Mouse (Mus musculus) embryonic facial prominence, embryonic 14.5 days (tissue): ENCODE measurements around the gene Cdiptos. TPM values are rescaled to one million over a fixed set of nuclear protein-coding genes. Genes with fewer than 3 reads are reported as not detected.

Source experiments
- ATAC-seq: fragments of 200-750 bp; cut with Nextera tagmentation; 2 replicates; pipeline ENCODE4 v1.8.0; 2017; ENCODE audit warnings: low read depth, moderate number of reproducible peaks, moderate TSS enrichment
- DNase-seq: peaks from one replicate; pipeline ENCODE4 v3.0.0-alpha.2; 2015; ENCODE audit warnings: low spot score
- H3K27ac ChIP-seq: fragments of 300-500 bp; sonication (generic); replicated peaks from 2 replicates; pipeline ENCODE4 v1.5.1; 2014; ENCODE audit warnings: low read depth, mild to moderate bottlenecking, low read length, moderate library complexity
- H3K27me3 ChIP-seq: fragments of 300-500 bp; sonication (generic); replicated peaks from 2 replicates; pipeline ENCODE4 v1.6.1; 2014; ENCODE audit warnings: low read length; ENCODE audit not compliant: control insufficient read depth, insufficient read depth
- H3K36me3 ChIP-seq: fragments of 300-500 bp; sonication (generic); 2 replicates; pipeline ENCODE4 v1.6.1; 2014; ENCODE audit warnings: low read length, mixed read lengths; ENCODE audit not compliant: control insufficient read depth, insufficient read depth
- H3K4me1 ChIP-seq: fragments of 300-500 bp; sonication (generic); 2 replicates; pipeline ENCODE4 v1.6.1; 2014; ENCODE audit warnings: antibody characterized with exemption, low read length; ENCODE audit not compliant: control insufficient read depth, insufficient read depth
- H3K4me2 ChIP-seq: fragments of 300-500 bp; sonication (generic); 2 replicates; pipeline ENCODE4 v1.6.1; 2014; ENCODE audit warnings: low read depth, mild to moderate bottlenecking, low read length, moderate library complexity, mixed read lengths
- H3K4me3 ChIP-seq: fragments of 300-500 bp; sonication (generic); 2 replicates; pipeline ENCODE4 v1.5.1; 2014; ENCODE audit warnings: low read depth, mild to moderate bottlenecking, low read length
- H3K9ac ChIP-seq: fragments of 300-500 bp; sonication (generic); 2 replicates; pipeline ENCODE4 v1.6.1; 2014; ENCODE audit warnings: low read depth, mild to moderate bottlenecking, low read length, moderate library complexity, mixed read lengths
- H3K9me3 ChIP-seq: fragments of 300-500 bp; sonication (generic); 2 replicates; pipeline ENCODE4 v1.6.1; 2016; ENCODE audit warnings: low read length; ENCODE audit not compliant: control insufficient read depth
- WGBS: fragments of 180-500 bp; shearing (Covaris S2); extraction: QIAGEN DNeasy Blood & Tissue Kit; methylation state at CpG from one replicate; pipeline ENCODE4 v1.1.7; 2014; 5-methylcytosine and 5-hydroxymethylcytosine counted together
- polyA plus RNA-seq: library from polyadenylated mRNA; unstranded; fragments of >200 nt; fragmentation: Nextera tagmentation; extraction: Ambion mirVana; gene quantifications from 2 replicates; pipeline ENCODE4 v1.2.1, GENCODE M21; 2014

The Cdiptos gene
- polyA plus RNA-seq, 1 experiment from 2014 or later: 1.3 TPM

DNA sequence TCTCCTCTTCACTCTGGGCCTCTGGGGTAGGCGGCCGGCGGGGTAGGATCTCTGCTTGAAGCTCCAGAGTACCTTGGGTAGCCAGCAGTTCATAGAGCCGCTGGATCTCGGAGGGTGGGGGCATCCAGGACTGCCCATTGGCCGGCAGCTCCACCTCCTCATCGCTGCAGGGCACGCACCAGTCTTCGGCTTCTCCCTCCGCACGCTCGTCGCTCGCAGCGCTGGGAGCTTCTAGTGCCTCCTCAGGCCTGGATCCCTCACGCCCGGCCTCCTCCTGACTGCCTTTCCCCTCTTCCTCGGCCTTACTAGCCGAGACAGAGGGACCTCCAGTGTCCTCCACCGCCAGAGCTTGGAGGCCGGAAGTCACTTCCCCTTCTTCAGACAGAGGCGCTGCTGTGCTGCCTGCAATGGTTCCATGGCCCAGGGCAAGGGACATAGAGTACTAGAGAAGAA, 40.6 kb upstream of the Cdiptos start:
- Histone ChIP-seq H3K4me1 (peaks cover 29% of the 10 kb centered on the region), H3K27me3 (no peaks in the 10 kb centered on the region), H3K36me3 (peaks cover 40% of the 10 kb centered on the region), H3K9me3 (no peaks in the 10 kb centered on the region), H3K4me2 (peak overlapping the region; percentile 83), H3K4me3 (peak overlapping the region; percentile 73), H3K9ac (peak overlapping the region; percentile 80), H3K27ac (peak overlapping the region; percentile 92)
- WGBS: under 1% methylated on average over 22 of the region's 22 CpGs
- ATAC-seq (peak; percentile 26), DNase-seq (no peak)

DNA sequence TGATC, 40.4 kb upstream of the Cdiptos start, which contains the start of gene Pagr1b:
Gene Pagr1b, minus strand, starts transcription at position 4 of the 5 bp plus-strand sequence.
- Histone ChIP-seq H3K27me3 (no peaks in the 10 kb centered on the region), H3K27ac (peak within 1 kb of the TSS; percentile 92), H3K9me3 (no peaks in the 10 kb centered on the region), H3K4me2 (peak within 1 kb of the TSS; percentile 83), H3K4me3 (peak within 1 kb of the TSS; percentile 73), H3K36me3 (peaks cover 40% of the 10 kb centered on the region), H3K4me1 (peaks cover 29% of the 10 kb centered on the region), H3K9ac (peak within 1 kb of the TSS; percentile 80)
- ATAC-seq (no peak), DNase-seq (no peak)

DNA sequence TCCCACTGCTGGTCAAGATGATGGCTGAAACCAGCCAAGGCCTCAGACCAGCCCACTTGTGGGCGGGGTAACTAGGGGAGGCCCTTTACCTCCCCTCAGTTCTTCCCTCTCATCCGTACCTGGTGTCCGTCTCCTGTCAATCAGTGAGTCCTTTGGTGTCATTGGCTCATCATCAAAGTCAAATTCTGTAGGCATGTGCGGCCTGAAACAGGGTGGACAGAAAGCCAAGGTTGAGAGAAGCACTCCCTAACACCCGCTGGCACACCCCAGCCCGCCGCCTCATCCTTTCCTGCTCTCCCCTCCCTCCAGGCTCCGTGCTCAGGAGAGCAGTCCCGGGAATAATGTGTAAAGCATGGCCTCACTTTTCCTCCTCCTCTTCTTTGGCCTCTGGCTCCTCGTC, 40.2 kb upstream of the Cdiptos start:
- H3K4me1 ChIP-seq: peaks cover 29% of the 10 kb centered on the region
- peak; percentile 69 for DNase-seq
- peaks cover 40% of the 10 kb centered on the region for H3K36me3 ChIP-seq
- peak overlapping the region; percentile 73 for H3K4me3 ChIP-seq
- H3K27me3 ChIP-seq: no peaks in the 10 kb centered on the region
- H3K4me2 ChIP-seq: peak overlapping the region; percentile 83
- ATAC-seq: no peak
- no peaks in the 10 kb centered on the region for H3K9me3 ChIP-seq
- H3K27ac ChIP-seq: peak overlapping the region; percentile 92
- H3K9ac ChIP-seq: peak overlapping the region; percentile 80
- 3% methylated on average over 10 of the region's 10 CpGs for WGBS

DNA sequence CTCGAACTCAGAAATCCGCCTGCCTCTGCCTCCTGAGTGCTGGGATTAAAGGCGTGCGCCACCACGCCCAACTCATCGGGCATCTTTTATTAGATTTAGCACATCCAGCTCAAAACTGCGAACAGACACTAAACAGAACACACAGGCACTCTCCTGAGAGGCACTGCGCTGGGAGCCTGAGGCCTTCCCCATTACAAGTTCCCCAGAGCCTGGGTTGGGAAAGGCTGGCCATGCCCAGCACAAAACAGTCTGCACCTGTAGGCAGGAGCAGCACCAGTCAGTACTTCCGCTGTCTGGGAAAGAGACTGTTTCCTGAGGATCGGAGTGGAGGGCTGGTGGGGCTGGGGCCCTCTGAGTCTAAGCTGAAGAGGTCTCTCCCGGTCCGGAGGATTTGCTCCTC, 39.1 kb upstream of the Cdiptos start:
- no peak for ATAC-seq

DNA sequence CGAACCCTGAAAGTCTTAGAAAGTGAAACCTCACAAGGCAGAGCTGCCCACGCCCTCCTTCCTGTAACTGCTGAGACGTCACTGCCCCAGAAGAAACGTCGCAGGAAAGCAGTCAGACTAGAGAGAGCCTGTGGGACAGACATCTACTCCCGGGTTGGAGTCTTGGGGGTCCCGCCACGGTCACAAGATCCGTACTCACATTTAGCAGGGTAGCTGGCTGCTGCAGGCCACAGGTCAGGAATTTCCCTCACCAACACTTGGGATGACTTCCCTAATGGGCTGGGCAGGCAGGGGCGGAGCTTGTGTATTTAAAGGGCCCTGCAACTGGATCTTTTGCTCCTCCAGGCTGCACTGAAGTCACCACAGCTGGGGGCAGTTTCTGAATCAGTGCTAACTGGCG, 38.4 kb upstream of the Cdiptos start, which contains the start of gene Mvp:
Gene Mvp, minus strand, starts transcription at position 302 of the 400 bp plus-strand sequence.
- Histone ChIP-seq H3K4me3 (peak within 1 kb of the TSS; percentile 73), H3K9me3 (no peaks in the 10 kb centered on the region), H3K36me3 (peaks cover 40% of the 10 kb centered on the region), H3K27ac (no peak within 1 kb of the TSS; the same call in 1 of the 2 replicates), H3K4me2 (peak within 1 kb of the TSS; percentile 83), H3K4me1 (peaks cover 21% of the 10 kb centered on the region), H3K9ac (peak within 1 kb of the TSS; percentile 80; the same call in 1 of the 2 replicates), H3K27me3 (no peaks in the 10 kb centered on the region)
- ATAC-seq (no peak), DNase-seq (peak; percentile 38)
- 49% methylated on average over 11 of the region's 11 CpGs for WGBS

More for the DNA sequence above, 39.1 kb upstream of the Cdiptos start:
- no peak overlapping the region for H3K27ac ChIP-seq
- peaks cover 26% of the 10 kb centered on the region for H3K4me1 ChIP-seq
- peak overlapping the region; percentile 80; the same call in 1 of the 2 replicates for H3K9ac ChIP-seq
- no peak overlapping the region for H3K4me3 ChIP-seq
- no peaks in the 10 kb centered on the region for H3K27me3 ChIP-seq
- DNase-seq: no peak
- H3K9me3 ChIP-seq: no peaks in the 10 kb centered on the region
- peaks cover 40% of the 10 kb centered on the region for H3K36me3 ChIP-seq
- H3K4me2 ChIP-seq: peak overlapping the region; percentile 48; the same call in 1 of the 2 replicates
- 90% methylated on average over 12 of the region's 12 CpGs for WGBS

DNA sequence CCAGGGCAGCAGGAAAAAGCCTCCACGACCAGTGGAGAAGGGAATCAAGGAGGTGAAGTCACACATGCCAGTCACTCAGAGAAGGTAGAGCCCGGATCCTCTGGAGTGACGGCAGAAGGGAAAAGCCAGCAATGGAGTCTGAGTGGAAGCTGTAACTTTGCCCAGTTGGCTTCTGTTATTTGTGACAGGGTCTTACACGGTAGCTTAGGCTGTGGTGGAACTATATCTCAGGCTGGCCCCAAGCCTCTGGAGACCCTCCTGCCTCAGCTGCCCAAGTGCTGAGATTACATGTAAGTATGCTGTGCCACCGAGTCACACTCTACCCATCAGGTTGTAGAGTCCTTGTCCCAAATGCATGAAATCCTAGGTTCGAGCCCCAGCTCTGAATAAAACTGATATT, 37.5 kb upstream of the Cdiptos start:
- no peak overlapping the region for H3K9ac ChIP-seq
- ATAC-seq (no peak), DNase-seq (no peak)
- peaks cover 40% of the 10 kb centered on the region for H3K36me3 ChIP-seq
- no peaks in the 10 kb centered on the region for H3K9me3 ChIP-seq
- H3K4me1 ChIP-seq: peaks cover 14% of the 10 kb centered on the region
- WGBS: 95% methylated on average over 6 of the region's 6 CpGs
- no peak overlapping the region for H3K4me2 ChIP-seq
- H3K4me3 ChIP-seq: no peak overlapping the region
- no peak overlapping the region for H3K27ac ChIP-seq
- no peaks in the 10 kb centered on the region for H3K27me3 ChIP-seq

DNA sequence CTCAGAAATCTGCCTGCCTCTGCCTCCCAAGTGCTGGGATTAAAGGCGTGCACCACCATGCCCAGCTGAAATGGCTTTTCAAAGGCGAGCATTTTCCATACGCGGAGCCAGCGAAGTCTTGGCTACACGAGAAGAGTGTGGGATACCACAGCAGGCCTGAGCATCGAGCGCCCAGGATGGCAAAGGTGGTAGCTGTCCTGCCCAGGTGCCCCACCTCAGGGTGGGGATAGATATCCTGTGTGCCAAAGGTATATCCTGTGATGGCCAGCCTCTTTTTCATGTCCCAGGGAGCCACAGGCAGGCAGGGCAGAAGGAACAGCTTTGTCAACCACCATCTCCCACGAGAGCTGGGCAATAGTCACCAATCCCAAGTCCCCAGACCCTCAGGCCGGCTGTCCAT, 36.9 kb upstream of the Cdiptos start:
- DNase-seq: no peak
- H3K27ac ChIP-seq: no peak overlapping the region
- 98% methylated on average over 10 of the region's 10 CpGs for WGBS
- H3K4me2 ChIP-seq: no peak overlapping the region
- H3K27me3 ChIP-seq: no peaks in the 10 kb centered on the region
- no peak overlapping the region for H3K9ac ChIP-seq
- H3K9me3 ChIP-seq: no peaks in the 10 kb centered on the region
- peaks cover 9% of the 10 kb centered on the region for H3K4me1 ChIP-seq
- H3K4me3 ChIP-seq: no peak overlapping the region
- ATAC-seq: no peak
- H3K36me3 ChIP-seq: peaks cover 40% of the 10 kb centered on the region

DNA sequence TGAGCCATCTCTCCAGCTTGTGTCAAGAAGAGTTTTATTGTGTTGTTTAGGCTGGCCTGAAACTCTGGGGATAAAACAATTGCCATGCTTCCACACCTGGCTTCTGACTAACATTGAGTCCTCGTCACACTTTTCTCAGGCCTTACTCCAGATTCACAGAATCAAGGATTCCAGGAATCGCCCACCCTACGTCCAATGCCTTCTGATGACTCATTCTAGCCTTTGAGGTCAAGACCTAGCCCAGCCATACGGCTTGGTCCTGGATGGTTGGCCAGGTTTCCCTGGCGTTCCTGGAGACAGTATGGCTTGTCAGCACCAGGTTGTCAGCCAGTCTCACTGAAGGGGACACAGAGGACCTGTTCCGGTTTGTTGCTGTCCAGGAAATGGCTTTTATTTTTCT, 36.5 kb upstream of the Cdiptos start:
- Histone ChIP-seq H3K9me3 (no peaks in the 10 kb centered on the region), H3K36me3 (peaks cover 40% of the 10 kb centered on the region), H3K4me2 (no peak overlapping the region), H3K4me3 (no peak overlapping the region), H3K27me3 (no peaks in the 10 kb centered on the region), H3K4me1 (peaks cover 5% of the 10 kb centered on the region; the same call in 1 of the 2 replicates), H3K27ac (no peak overlapping the region), H3K9ac (no peak overlapping the region)
- WGBS: 90% methylated on average over 6 of the region's 6 CpGs
- no peak for ATAC-seq
- no peak for DNase-seq

DNA sequence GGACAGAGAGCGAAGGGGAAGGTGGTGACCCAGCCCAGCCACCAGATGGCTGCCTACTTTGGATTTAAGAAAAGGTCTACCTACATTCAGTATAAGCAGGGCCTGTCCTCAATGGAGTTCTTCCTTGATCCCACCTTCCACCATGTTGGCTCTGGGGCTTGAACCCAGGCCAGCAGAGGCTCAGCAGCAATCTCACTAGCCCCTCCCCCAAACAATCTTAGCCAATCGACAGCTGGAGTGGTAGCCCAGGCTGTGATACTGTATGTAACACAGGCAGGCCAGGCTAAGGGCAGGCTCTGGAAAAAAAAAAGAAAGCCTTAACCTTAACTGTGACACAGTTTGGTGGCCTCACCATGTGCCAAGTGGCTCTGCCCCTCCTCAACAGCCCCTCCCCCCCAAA, 35.8 kb upstream of the Cdiptos start:
- ATAC-seq: no peak
- no peak overlapping the region for H3K4me2 ChIP-seq
- peaks cover 5% of the 10 kb centered on the region; the same call in 1 of the 2 replicates for H3K4me1 ChIP-seq
- H3K9me3 ChIP-seq: no peaks in the 10 kb centered on the region
- H3K9ac ChIP-seq: no peak overlapping the region
- DNase-seq: no peak
- no peak overlapping the region for H3K4me3 ChIP-seq
- no peak overlapping the region for H3K27ac ChIP-seq
- peaks cover 40% of the 10 kb centered on the region for H3K36me3 ChIP-seq
- H3K27me3 ChIP-seq: no peaks in the 10 kb centered on the region
- WGBS: 62% methylated on average over 2 of the region's 2 CpGs
